Mouse (Mus musculus) hindbrain, embryonic 14.5 days (tissue): ENCODE measurements at regions not wholly inside any gene's neighbourhood (a gene's known extent, or its start where the extent isn't known, plus 50 kb on each side); places are given as distances from the start of the nearest gene placed in this dataset.

Source experiments
- ATAC-seq: fragments of 200-750 bp; cut with Nextera tagmentation; 2 replicates; pipeline ENCODE4 v1.8.0; 2017; ENCODE audit warnings: moderate number of reproducible peaks, mild to moderate bottlenecking, moderate TSS enrichment, moderate library complexity; ENCODE audit not compliant: low FRiP score
- DNase-seq: peaks from one replicate; pipeline ENCODE4 v3.0.0-alpha.2; 2015; ENCODE audit warnings: low spot score
- H3K27ac ChIP-seq: fragments of 300-500 bp; sonication (generic); 2 replicates; pipeline ENCODE4 v1.5.1; 2014; ENCODE audit warnings: mild to moderate bottlenecking, moderate library complexity
- H3K27me3 ChIP-seq: fragments of 300-500 bp; sonication (generic); 2 replicates; pipeline ENCODE4 v1.6.1; 2014; ENCODE audit warnings: mild to moderate bottlenecking, low read length, mixed read lengths; ENCODE audit not compliant: control insufficient read depth, insufficient read depth
- H3K36me3 ChIP-seq: fragments of 300-500 bp; sonication (generic); replicated peaks from 2 replicates; pipeline ENCODE4 v1.6.1; 2014; ENCODE audit not compliant: control insufficient read depth, insufficient read depth
- H3K4me1 ChIP-seq: fragments of 300-500 bp; sonication (generic); replicated peaks from 2 replicates; pipeline ENCODE4 v1.6.1; 2014; ENCODE audit warnings: antibody characterized with exemption, low read length, mixed read lengths; ENCODE audit not compliant: control insufficient read depth, insufficient read depth
- H3K4me2 ChIP-seq: fragments of 300-500 bp; sonication (generic); replicated peaks from 2 replicates; pipeline ENCODE4 v1.6.1; 2014; ENCODE audit warnings: mild to moderate bottlenecking, moderate library complexity
- H3K4me3 ChIP-seq: fragments of 300-500 bp; sonication (generic); replicated peaks from 2 replicates; pipeline ENCODE4 v1.5.1; 2014; ENCODE audit warnings: mild to moderate bottlenecking, low read length
- H3K9ac ChIP-seq: fragments of 300-500 bp; sonication (generic); 2 replicates; pipeline ENCODE4 v1.6.1; 2014
- H3K9me3 ChIP-seq: fragments of 300-500 bp; sonication (generic); 2 replicates; pipeline ENCODE4 v1.6.1; 2016; ENCODE audit warnings: low read length; ENCODE audit not compliant: control insufficient read depth
- WGBS: fragments of 180-500 bp; shearing (Covaris S2); extraction: QIAGEN DNeasy Blood & Tissue Kit; methylation state at CpG from one replicate; pipeline ENCODE4 v1.1.7; 2014; 5-methylcytosine and 5-hydroxymethylcytosine counted together

GRCm38 (mm10) chr12:118377898-118378297 lies 76.7 kb upstream of the Sp4 start:
- H3K9me3 ChIP-seq, result no peaks in the 10 kb centered on the region
- no peak for ATAC-seq
- no peak overlapping the region for H3K9ac ChIP-seq
- H3K4me3 ChIP-seq, result no peak overlapping the region
- no peaks in the 10 kb centered on the region for H3K4me1 ChIP-seq
- 72% methylated on average over 5 of the region's 5 CpGs for WGBS
- H3K4me2 ChIP-seq, result no peak overlapping the region
- no peaks in the 10 kb centered on the region for H3K27me3 ChIP-seq
- no peak for DNase-seq
- no peaks in the 10 kb centered on the region for H3K36me3 ChIP-seq
- H3K27ac ChIP-seq, result no peak overlapping the region

- H3K27ac ChIP-seq, result no peak overlapping the region
- H3K9me3 ChIP-seq, result no peaks in the 10 kb centered on the region
- no peak overlapping the region for H3K9ac ChIP-seq
- ATAC-seq, result no peak
- no peak overlapping the region for H3K4me3 ChIP-seq
- H3K27me3 ChIP-seq, result no peaks in the 10 kb centered on the region
- WGBS, result 83% methylated on average over 14 of the region's 14 CpGs
- no peaks in the 10 kb centered on the region for H3K4me1 ChIP-seq
- DNase-seq, result no peak
- H3K36me3 ChIP-seq, result no peaks in the 10 kb centered on the region
- no peak overlapping the region for H3K4me2 ChIP-seq
These were observed 75.6 kb upstream of the Sp4 start for GRCm38 (mm10) chr12:118376521-118377493.

- no peaks in the 10 kb centered on the region for H3K27me3 ChIP-seq
- H3K36me3 ChIP-seq, result no peaks in the 10 kb centered on the region
- 86% methylated on average over 6 of the region's 6 CpGs for WGBS
- H3K4me3 ChIP-seq, result no peak overlapping the region
- H3K4me1 ChIP-seq, result no peaks in the 10 kb centered on the region
- H3K27ac ChIP-seq, result no peak overlapping the region
- no peak for ATAC-seq
- H3K9ac ChIP-seq, result no peak overlapping the region
- no peaks in the 10 kb centered on the region for H3K9me3 ChIP-seq
- no peak for DNase-seq
- no peak overlapping the region for H3K4me2 ChIP-seq
These were observed 72.0 kb upstream of the Sp4 start for GRCm38 (mm10) chr12:118373250-118373649.

GRCm38 (mm10) chr12:118371905-118372304 lies 70.7 kb upstream of the Sp4 start:
- no peak overlapping the region for H3K9ac ChIP-seq
- DNase-seq (no peak), ATAC-seq (no peak)
- WGBS, result 92% methylated on average over 4 of the region's 4 CpGs
- H3K27me3 ChIP-seq, result no peaks in the 10 kb centered on the region
- H3K36me3 ChIP-seq, result no peaks in the 10 kb centered on the region
- H3K4me1 ChIP-seq, result no peaks in the 10 kb centered on the region
- H3K4me2 ChIP-seq, result no peak overlapping the region
- H3K4me3 ChIP-seq, result no peak overlapping the region
- H3K9me3 ChIP-seq, result no peaks in the 10 kb centered on the region
- no peak overlapping the region for H3K27ac ChIP-seq

DNA sequence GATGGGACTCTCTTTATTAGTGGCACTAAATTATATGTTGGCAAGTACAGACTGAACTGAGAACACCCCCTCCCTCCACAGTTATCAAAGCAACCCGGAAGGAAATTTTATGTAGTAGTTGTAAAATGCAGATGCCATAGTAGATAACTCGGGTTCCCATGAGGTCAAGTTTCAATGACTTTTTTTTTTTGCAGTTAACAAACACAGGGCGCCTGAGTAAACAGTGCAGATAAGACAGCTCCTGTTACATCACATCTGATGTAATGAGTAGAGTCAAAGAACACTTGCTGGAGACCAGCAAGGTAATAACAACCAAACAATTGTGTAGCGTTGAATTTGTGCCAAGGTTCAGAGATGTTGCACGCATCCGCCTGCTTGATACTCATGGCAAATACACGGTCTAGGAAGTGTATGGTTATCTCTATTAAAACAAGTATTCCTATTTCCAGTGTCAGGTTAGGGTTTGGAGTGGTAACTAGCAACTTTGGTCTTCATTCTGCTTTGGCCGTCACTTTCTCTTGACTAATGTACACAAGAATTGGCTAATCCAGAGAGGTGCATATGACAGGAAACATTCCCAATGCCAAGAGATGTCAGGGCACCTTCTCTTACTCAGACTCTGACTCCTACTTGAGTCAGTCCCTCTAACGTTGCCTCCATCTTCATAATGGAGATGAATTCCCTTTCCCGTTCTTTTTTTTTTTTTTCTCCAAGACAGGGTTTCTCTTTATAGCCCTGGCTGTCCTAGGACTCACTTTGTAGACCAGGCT lies 66.3 kb upstream of the Sp4 start:
- ATAC-seq (no peak), DNase-seq (no peak)
- H3K9ac ChIP-seq, result no peak overlapping the region
- WGBS, result 92% methylated on average over 10 of the region's 10 CpGs
- no peaks in the 10 kb centered on the region for H3K4me1 ChIP-seq
- H3K27me3 ChIP-seq, result no peaks in the 10 kb centered on the region
- no peaks in the 10 kb centered on the region for H3K9me3 ChIP-seq
- H3K36me3 ChIP-seq, result no peaks in the 10 kb centered on the region
- H3K4me2 ChIP-seq, result no peak overlapping the region
- no peak overlapping the region for H3K4me3 ChIP-seq
- no peak overlapping the region for H3K27ac ChIP-seq

- no peak for DNase-seq
- Histone ChIP-seq H3K9me3 (no peaks in the 10 kb centered on the region), H3K4me3 (no peak overlapping the region), H3K27me3 (no peaks in the 10 kb centered on the region), H3K4me2 (no peak overlapping the region), H3K4me1 (no peaks in the 10 kb centered on the region), H3K36me3 (no peaks in the 10 kb centered on the region), H3K27ac (no peak overlapping the region), H3K9ac (no peak overlapping the region)
- ATAC-seq, result no peak
- 69% methylated on average over 7 of the region's 7 CpGs for WGBS
These were observed 51.6 kb upstream of the Sp4 start for GRCm38 (mm10) chr12:118352866-118353265.

DNA sequence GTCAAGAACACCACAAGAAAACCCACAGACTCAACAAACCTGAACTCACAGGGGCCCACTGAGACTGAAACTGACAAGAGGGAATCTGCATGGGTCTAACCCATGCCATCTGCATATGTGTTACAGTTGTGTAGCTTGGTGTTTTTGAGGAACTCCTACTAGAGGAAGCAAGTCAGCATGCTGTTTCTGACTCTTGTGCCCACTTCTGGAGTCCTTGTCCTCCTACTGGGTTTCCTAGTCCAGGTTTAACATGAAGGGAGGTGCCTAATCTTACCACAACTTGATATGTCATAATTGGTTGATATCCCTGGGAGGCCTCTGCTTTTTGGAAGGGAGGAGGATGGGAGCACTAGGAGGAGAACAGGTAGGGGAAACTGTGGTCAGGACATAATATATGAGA lies 50.2 kb upstream of the Sp4 start:
- ATAC-seq (no peak), DNase-seq (no peak)
- H3K4me1 ChIP-seq, result no peaks in the 10 kb centered on the region
- H3K4me2 ChIP-seq, result no peak overlapping the region
- H3K27ac ChIP-seq, result no peak overlapping the region
- H3K36me3 ChIP-seq, result no peaks in the 10 kb centered on the region
- H3K9me3 ChIP-seq, result no peaks in the 10 kb centered on the region
- H3K4me3 ChIP-seq, result no peak overlapping the region
- H3K9ac ChIP-seq, result no peak overlapping the region
- H3K27me3 ChIP-seq, result no peaks in the 10 kb centered on the region
